8 mouse cellular contexts compared by ENCODE assay signal in the genomic region with DNA sequence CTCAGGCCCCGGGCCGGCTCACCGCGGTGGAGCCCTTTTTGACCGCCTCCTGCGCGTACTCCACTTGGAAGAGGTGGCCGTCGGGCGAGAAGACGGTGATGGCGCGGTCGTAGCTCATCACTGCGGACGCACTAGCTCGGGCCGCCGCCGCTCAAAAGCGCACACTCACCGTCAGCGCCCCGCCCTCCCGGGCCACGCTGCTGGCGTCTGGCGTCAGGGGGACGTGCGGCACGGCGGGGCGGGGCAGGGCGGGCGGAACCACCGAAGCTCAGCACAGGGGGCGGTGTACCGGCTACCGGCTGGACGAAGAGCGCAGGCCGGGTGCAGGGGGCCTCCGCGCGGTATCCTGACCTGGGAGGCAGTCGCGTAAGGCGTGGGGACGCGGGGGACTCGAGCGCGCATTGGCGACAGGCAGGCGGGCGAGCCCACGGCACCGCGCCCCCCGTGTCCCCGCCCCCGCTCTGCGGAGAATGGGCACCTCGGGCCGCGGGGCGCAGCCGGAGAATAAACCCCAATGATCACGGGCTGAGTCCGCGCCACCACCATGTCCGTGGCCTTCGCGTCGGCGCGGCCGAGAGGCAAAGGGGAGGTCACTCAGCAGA. TPM values are rescaled to one million over a fixed set of nuclear protein-coding genes. Genes with fewer than 3 reads are reported as not detected.
DNase-seq lines count a peak whose midpoint lies in the region; ATAC-seq and TF ChIP-seq lines count a peak whose summit lies in the region.

A gene (minus strand): TSS at position 178 of the 602 bp plus-strand sequence.
A gene (plus strand): TSS at position 254 of the 602 bp plus-strand sequence.

- H3K4me1 ChIP-seq in MEL (ENCODE audit: control insufficient read depth in 1 of 2, insufficient read depth in 2 of 2, low read length in 2 of 2) = peaks cover 4 to 17% of the 10 kb centered on the region in 2 experiments; a peak in 3 of 4 replicates
- H3K4me1 ChIP-seq in forebrain, postnatal 0 days (ENCODE audit: insufficient read depth) = peaks cover 24% of the 10 kb centered on the region
- peaks cover 28% of the 10 kb centered on the region for H3K4me1 ChIP-seq in lung, embryonic 15.5 days
- peaks cover 22% of the 10 kb centered on the region for H3K4me1 ChIP-seq in olfactory bulb, adult 2 months (ENCODE audit: control insufficient read depth, insufficient read depth, low read length)
- H3K4me1 ChIP-seq in thymus, adult 2 months (replicated peaks; ENCODE audit: control insufficient read depth, insufficient read depth, low read length) = peaks cover 21% of the 10 kb centered on the region

- peak; percentile 96 for ATAC-seq in forebrain, postnatal 0 days
- ATAC-seq in lung, embryonic 15.5 days (ENCODE audit: borderline replicate concordance, extremely low read depth, low FRiP score, low TSS enrichment) = peak; percentile 96

- WGBS in forebrain, postnatal 0 days = 2% methylated on average over 78 of the region's 78 CpGs
- WGBS in lung, embryonic 15.5 days = under 1% methylated on average over 78 of the region's 78 CpGs
- WGBS in olfactory bulb, adult 2 months = under 1% methylated on average over 78 of the region's 78 CpGs
- WGBS in thymus, adult 2 months = under 1% methylated on average over 78 of the region's 78 CpGs

- peak; percentile 94 for DNase-seq in MEL (ENCODE audit: low read depth, low spot score)
- peak; percentile 91 to 94 for DNase-seq in cerebellum, adult 18-20 months
- DNase-seq in forebrain, postnatal 0 days = peak; percentile 96
- DNase-seq in heart, postnatal 36 days = peak; percentile 87 to 92
- peak; percentile 79 to 84 for DNase-seq in layer of hippocampus, adult 8-10 months (ENCODE audit: low spot score in 2 of 2)
- DNase-seq in thymus, adult 2 months = peak; percentile 87

- intact Hi-C loops in heart, postnatal 36 days (cut with DNase I) = loop anchor here (2.0 kb wide), 1 partner anchor 66 kb away; a partner anchor contains a TSS

- H3K4me3 ChIP-seq in MEL (ENCODE audit: control insufficient read depth in 1 of 2, insufficient read depth in 1 of 2, low read depth in 2 of 2, low read length in 2 of 2) = peak within 1 kb of the TSS; percentile 87 to 91
- peak within 1 kb of the TSS; percentile 76 for H3K4me3 ChIP-seq in forebrain, postnatal 0 days (ENCODE audit: low read depth, low read length)
- peak within 1 kb of the TSS; percentile 88 for H3K4me3 ChIP-seq in lung, embryonic 15.5 days
- peak within 1 kb of the TSS; percentile 86 for H3K4me3 ChIP-seq in olfactory bulb, adult 2 months (ENCODE audit: insufficient read depth, low read depth, low read length)
- peak within 1 kb of the TSS; percentile 75 for H3K4me3 ChIP-seq in thymus, adult 2 months (ENCODE audit: control insufficient read depth, insufficient read depth, low read length)

- 0 out of 4 replicates have a peak, but pooled peaks of 1 of the 2 experiments have one; percentile 2 for TF ChIP-seq EP300 in MEL (IDR thresholded peaks at IDR 0.05; ENCODE audit: low read depth in 1 of 2, low read length in 2 of 2)

- peak within 1 kb of the TSS; percentile 75 for H3K27ac ChIP-seq in MEL (ENCODE audit: control insufficient read depth, low read depth, low read length)
- peak within 1 kb of the TSS; percentile 97 for H3K27ac ChIP-seq in forebrain, postnatal 0 days (ENCODE audit: low read depth, low read length)
- H3K27ac ChIP-seq in lung, embryonic 15.5 days = peak within 1 kb of the TSS; percentile 88
- peak within 1 kb of the TSS; percentile 88 for H3K27ac ChIP-seq in olfactory bulb, adult 2 months (ENCODE audit: insufficient read depth, low read depth, low read length)
- H3K27ac ChIP-seq in thymus, adult 2 months (ENCODE audit: control insufficient read depth, insufficient read depth, low read length) = peak within 1 kb of the TSS; percentile 47

- peaks cover 12 to 13% of the 10 kb centered on the region in 2 experiments for H3K36me3 ChIP-seq in MEL (ENCODE audit: control insufficient read depth in 1 of 2, insufficient read depth in 2 of 2, low read length in 2 of 2)
- H3K36me3 ChIP-seq in forebrain, postnatal 0 days (ENCODE audit: insufficient read depth) = peaks cover 23% of the 10 kb centered on the region
- H3K36me3 ChIP-seq in lung, embryonic 15.5 days = peaks cover 16% of the 10 kb centered on the region
- H3K36me3 ChIP-seq in thymus, adult 2 months (ENCODE audit: control insufficient read depth, insufficient read depth, low read length) = peaks cover 10% of the 10 kb centered on the region

- peaks cover 43% of the 10 kb centered on the region for H3K79me2 ChIP-seq in MEL (ENCODE audit: control insufficient read depth, insufficient read depth, low read length, poor library complexity)

- no peak for TF ChIP-seq RAD21 in MEL (IDR thresholded peaks at IDR 0.05; ENCODE audit: low read depth, low read length)

- no peaks in the 10 kb centered on the region for H3K9me3 ChIP-seq in MEL (replicated peaks; ENCODE audit: insufficient read depth, low read length)
- H3K9me3 ChIP-seq in forebrain, postnatal 0 days (ENCODE audit: low read length) = no peaks in the 10 kb centered on the region
- no peaks in the 10 kb centered on the region for H3K9me3 ChIP-seq in lung, embryonic 15.5 days

- TF ChIP-seq POLR2A in MEL (IDR thresholded peaks at IDR 0.05; ENCODE audit: control insufficient read depth in 1 of 2, insufficient read depth in 1 of 2, low read depth in 1 of 2, low read length in 2 of 2, poor library complexity in 1 of 2) = peak; percentile 56 to 88
- TF ChIP-seq POLR2A in olfactory bulb, adult 2 months (IDR thresholded peaks at IDR 0.05; ENCODE audit: insufficient read depth, low read depth, low read length) = peak; percentile 61
- TF ChIP-seq POLR2A in thymus, adult 2 months (IDR thresholded peaks at IDR 0.05; ENCODE audit: control insufficient read depth, extremely low read depth, insufficient read depth, low read length, poor library complexity) = peak; percentile 59; the same call in 1 of the 2 replicates

- no peak for TF ChIP-seq CTCF in MEL (IDR thresholded peaks at IDR 0.05 in 2 of 3, conservative IDR thresholded peaks at IDR 0.05 in 1 of 3; ENCODE audit: control insufficient read depth in 1 of 3, insufficient read depth in 1 of 3, low read depth in 2 of 3, low read length in 3 of 3, poor library complexity in 1 of 3, severe bottlenecking in 1 of 3)
- peak; percentile 45 for TF ChIP-seq CTCF in forebrain, postnatal 0 days (IDR thresholded peaks at IDR 0.05; ENCODE audit: low read depth)
- no peak; the same call in 1 of the 2 replicates for TF ChIP-seq CTCF in olfactory bulb, adult 2 months (IDR thresholded peaks at IDR 0.05; ENCODE audit: insufficient read depth, low read depth, low read length)
- TF ChIP-seq CTCF in thymus, adult 2 months (IDR thresholded peaks at IDR 0.05; ENCODE audit: borderline replicate concordance, control insufficient read depth, extremely low read depth, insufficient read depth, low read length, poor library complexity) = no peak; the same call in 1 of the 2 replicates

- no peaks in the 10 kb centered on the region for H3K27me3 ChIP-seq in MEL (ENCODE audit: control insufficient read depth in 1 of 2, insufficient read depth in 2 of 2, low read length in 2 of 2)
- no peaks in the 10 kb centered on the region for H3K27me3 ChIP-seq in forebrain, postnatal 0 days (ENCODE audit: insufficient read depth, low read length)
- no peaks in the 10 kb centered on the region for H3K27me3 ChIP-seq in lung, embryonic 15.5 days
- H3K27me3 ChIP-seq in thymus, adult 2 months (ENCODE audit: control insufficient read depth, insufficient read depth, low read length) = no peaks in the 10 kb centered on the region

- H3K4me2 ChIP-seq in forebrain, postnatal 0 days (ENCODE audit: low read depth) = peak within 1 kb of the TSS; percentile 79
- H3K4me2 ChIP-seq in lung, embryonic 15.5 days = peak within 1 kb of the TSS; percentile 86

- H3K9ac ChIP-seq in MEL (ENCODE audit: control insufficient read depth, low read depth, low read length, poor library complexity, severe bottlenecking) = peak within 1 kb of the TSS; percentile 95
- peak within 1 kb of the TSS; percentile 97 for H3K9ac ChIP-seq in forebrain, postnatal 0 days
- peak within 1 kb of the TSS; percentile 82 for H3K9ac ChIP-seq in lung, embryonic 15.5 days

TF ChIP-seq in MEL, 35 proteins besides CTCF, POLR2A, EP300 and RAD21 (continues in another document):
- TF ChIP-seq ELF1 (IDR thresholded peaks at IDR 0.05; ENCODE audit: low read depth, low read length) = no peak; the same call in 1 of the 2 replicates
- peak; percentile 45; the same call in 1 of the 2 replicates for TF ChIP-seq MAZ (IDR thresholded peaks at IDR 0.05; ENCODE audit: low read depth, low read length)
- no peak for TF ChIP-seq E2F4 (IDR thresholded peaks at IDR 0.05; ENCODE audit: borderline replicate concordance, low read depth, low read length)
- TF ChIP-seq ZNF384 (IDR thresholded peaks at IDR 0.05; ENCODE audit: low read depth, low read length) = no peak
- TF ChIP-seq GATA1 (IDR thresholded peaks at IDR 0.05; ENCODE audit: low read depth, low read length) = no peak
- TF ChIP-seq CHD2 (IDR thresholded peaks at IDR 0.05; ENCODE audit: low read length) = no peak

RNA-seq across cellular contexts. Expression of the first gene that starts in this region (rescaled TPM):
- total RNA-seq in MEL (2012; rRNA removed) = 515 and 606 TPM in 2 replicates
- 100 to 1,000 TPM; 394 to 458 TPM for polyA plus RNA-seq in MEL (2012; ENCODE audit: insufficient read depth in 1 of 2, insufficient read length in 2 of 2, low read depth in 1 of 2, low replicate concordance in 2 of 2, missing spikeins in 1 of 2)
- 301 and 392 TPM in 2 replicates for total RNA-seq in forebrain, postnatal 0 days (2014; rRNA removed)
- 581 and 734 TPM in 2 replicates for polyA plus RNA-seq in forebrain, postnatal 0 days (2015; fragmentation: Nextera tagmentation; extraction: Ambion mirVana)
- 100 to 1,000 TPM; 166 to 176 TPM for total RNA-seq in heart, postnatal 36 days (2021)
- total RNA-seq in layer of hippocampus, adult 8-10 months (2022) = 100 to 1,000 TPM; 152 to 188 (median 166) TPM
- polyA plus RNA-seq in lung, embryonic 15.5 days (2015; fragmentation: Nextera tagmentation; extraction: Ambion mirVana) = 513 and 529 TPM in 2 replicates
- not detected in 2 replicates for polyA plus RNA-seq in olfactory bulb, adult 2 months (2012; ENCODE audit: insufficient read depth, insufficient read length, low replicate concordance, missing spikeins)
- 205 and 250 TPM in 2 replicates for polyA plus RNA-seq in thymus, adult 2 months (2012; rRNA removed)

RNA-seq across cellular contexts. Expression of the second gene that starts in this region (rescaled TPM):
- total RNA-seq in MEL (2012; rRNA removed) = 2.8 and 3.1 TPM in 2 replicates
- 1 to 10 TPM in 1 of 2 experiments, not detected in 1; 4.3 TPM for polyA plus RNA-seq in MEL (2012; ENCODE audit: insufficient read depth in 1 of 2, insufficient read length in 2 of 2, low read depth in 1 of 2, low replicate concordance in 2 of 2, missing spikeins in 1 of 2)
- total RNA-seq in forebrain, postnatal 0 days (2014; rRNA removed) = 82.6 and 104 TPM in 2 replicates
- 32.8 and 47.0 TPM in 2 replicates for polyA plus RNA-seq in forebrain, postnatal 0 days (2015; fragmentation: Nextera tagmentation; extraction: Ambion mirVana)
- 1 to 10 TPM; 2.0 to 2.4 TPM for total RNA-seq in heart, postnatal 36 days (2021)
- total RNA-seq in layer of hippocampus, adult 8-10 months (2022) = 10 to 100 TPM; 41.2 to 46.5 (median 43.2) TPM
- 4.0 and 4.5 TPM in 2 replicates for polyA plus RNA-seq in lung, embryonic 15.5 days (2015; fragmentation: Nextera tagmentation; extraction: Ambion mirVana)
- not detected in 2 replicates for polyA plus RNA-seq in olfactory bulb, adult 2 months (2012; ENCODE audit: insufficient read depth, insufficient read length, low replicate concordance, missing spikeins)
- polyA plus RNA-seq in thymus, adult 2 months (2012; rRNA removed) = 15.9 and 16.2 TPM in 2 replicates

Comparison
In these comparisons a context has a peak if more than half of its experiments do, and no peak if none do; other contexts are left out.
1. Peak in every context shown above with its lines: DNase-seq, ATAC-seq, H3K4me3 ChIP-seq and H3K27ac ChIP-seq.
2. RNA of the second gene that starts in this region (total RNA-seq): 82.6 to 104 TPM in forebrain, postnatal 0 days and 41.2 to 46.5 TPM in layer of hippocampus, adult 8-10 months; 2.8 to 3.1 TPM in MEL and 2.0 to 2.4 TPM in heart, postnatal 36 days; every median in the first group is over 10 times any median in the second.
3. H3K27ac ChIP-seq: peak in every context shown above with its lines; median percentile 97 in forebrain, postnatal 0 days; 88 in lung, embryonic 15.5 days; 88 in olfactory bulb, adult 2 months; 75 in MEL; 47 in thymus, adult 2 months.